In the genomic region with DNA sequence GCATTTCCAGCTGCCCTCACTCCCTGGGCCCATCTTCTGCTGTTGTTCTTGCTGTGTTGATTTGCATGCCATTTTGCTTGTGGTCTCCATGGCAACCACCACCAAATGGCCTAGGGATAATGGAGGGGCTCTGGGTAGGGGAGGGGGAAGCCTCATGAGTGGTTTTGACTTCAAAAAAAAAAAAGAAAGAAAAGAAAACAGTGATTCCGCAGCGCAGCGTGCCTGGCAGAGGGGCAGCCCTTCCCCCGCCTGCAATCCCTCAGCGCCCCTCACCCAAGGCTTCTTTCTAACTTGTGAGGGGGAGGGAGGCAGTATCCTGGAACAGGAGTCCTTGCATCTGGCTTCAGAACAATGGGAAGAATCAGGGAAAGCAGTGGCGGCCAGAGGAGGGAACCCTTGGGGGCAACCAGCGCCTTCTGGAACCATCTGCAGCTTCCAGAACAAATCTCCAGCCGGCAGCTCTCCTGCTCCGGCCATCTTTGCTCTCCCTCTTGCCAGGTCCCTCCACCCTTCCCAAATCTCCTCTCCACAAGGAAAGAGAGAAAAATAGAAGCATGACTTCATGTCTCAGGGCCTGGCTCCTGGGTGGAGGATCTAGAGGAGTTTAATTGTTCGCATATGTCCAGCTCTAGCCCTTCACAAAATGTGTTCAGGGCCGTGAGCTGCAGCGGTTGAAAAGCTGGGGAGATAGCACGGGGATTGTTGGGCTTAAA, we compare ENCODE assay signal across 8 mouse cellular contexts. TPM values are rescaled to one million over a fixed set of nuclear protein-coding genes. Genes with fewer than 3 reads are reported as not detected.
DNase-seq lines count a peak whose midpoint lies in the region; ATAC-seq lines count a peak whose summit lies in the region.
"Had no signal": no experiment of that assay in that cellular context is flagged by ENCODE, and none has a peak within 500 bp of the region (broad histone marks: within the 10 kb centered on the region; RNA-seq: fewer than 3 reads in every experiment).

No protein-coding gene starts in this region.

- no peaks in the 10 kb centered on the region for H3K27me3 ChIP-seq in embryonic facial prominence, embryonic 14.5 days (replicated peaks; ENCODE audit: control insufficient read depth, insufficient read depth, low read length)
- 0 out of 2 replicates have a peak, but pooled peaks cover 4% of the 10 kb centered on the region for H3K27me3 ChIP-seq in heart, embryonic 14.5 days (ENCODE audit: control insufficient read depth, insufficient read depth, low read length)
- H3K27me3 ChIP-seq in limb, embryonic 10.5 days (ENCODE audit: low read depth, poor library complexity, severe bottlenecking), result peaks cover 54% of the 10 kb centered on the region

- peak overlapping the region; percentile 55 for H3K9ac ChIP-seq in embryonic facial prominence, embryonic 14.5 days (ENCODE audit: low read depth, low read length)
- peak overlapping the region; percentile 34; the same call in 1 of the 2 replicates for H3K9ac ChIP-seq in heart, embryonic 14.5 days (ENCODE audit: low read length)

- peaks cover 42% of the 10 kb centered on the region for H3K4me1 ChIP-seq in embryonic facial prominence, embryonic 14.5 days (ENCODE audit: control insufficient read depth, insufficient read depth, low read length)
- peaks cover 23 to 25% of the 10 kb centered on the region in 2 experiments for H3K4me1 ChIP-seq in heart, embryonic 14.5 days (ENCODE audit: control insufficient read depth in 2 of 2, insufficient read depth in 2 of 2, low read length in 2 of 2)
- H3K4me1 ChIP-seq in limb, embryonic 10.5 days, result peaks cover 61% of the 10 kb centered on the region

- WGBS in embryonic facial prominence, embryonic 14.5 days, result 9% methylated on average over 13 of the region's 13 CpGs
- 9% methylated on average over 13 of the region's 13 CpGs for WGBS in heart, embryonic 14.5 days
- WGBS in limb, embryonic 10.5 days, result 9% methylated on average over 13 of the region's 13 CpGs

- peak overlapping the region; percentile 99 for H3K27ac ChIP-seq in embryonic facial prominence, embryonic 14.5 days (replicated peaks; ENCODE audit: low read depth, low read length)
- peak overlapping the region; percentile 11 to 55; a peak in 2 of 4 replicates for H3K27ac ChIP-seq in heart, embryonic 14.5 days (replicated peaks in 1 of 2; ENCODE audit: control insufficient read depth in 1 of 2, insufficient read depth in 1 of 2, low read depth in 2 of 2, low read length in 2 of 2)
- H3K27ac ChIP-seq in limb, embryonic 10.5 days, result peak overlapping the region; percentile 87

- no peaks in the 10 kb centered on the region for H3K36me3 ChIP-seq in embryonic facial prominence, embryonic 14.5 days (ENCODE audit: control insufficient read depth, insufficient read depth, low read length)
- no peaks in the 10 kb centered on the region for H3K36me3 ChIP-seq in heart, embryonic 14.5 days (ENCODE audit: control insufficient read depth, insufficient read depth, low read length)
- H3K36me3 ChIP-seq in limb, embryonic 10.5 days, result no peaks in the 10 kb centered on the region

- no peak overlapping the region for H3K4me3 ChIP-seq in embryonic facial prominence, embryonic 14.5 days (ENCODE audit: low read depth, low read length)
- H3K4me3 ChIP-seq in heart, embryonic 14.5 days (ENCODE audit: control insufficient read depth in 1 of 2, insufficient read depth in 1 of 2, low read depth in 1 of 2, low read length in 2 of 2), result no peak overlapping the region
- H3K4me3 ChIP-seq in limb, embryonic 10.5 days, result peak overlapping the region; percentile 22
- H3K4me3 ChIP-seq: erythroblast, embryonic 14.5 days had no signal

- ATAC-seq in embryonic facial prominence, embryonic 14.5 days (ENCODE audit: low read depth), result peak; percentile 58
- ATAC-seq in heart, embryonic 14.5 days (ENCODE audit: insufficient number of reproducible peaks, insufficient read depth, low FRiP score, low read depth), result no peak

- no peaks in the 10 kb centered on the region for H3K9me3 ChIP-seq in embryonic facial prominence, embryonic 14.5 days (ENCODE audit: control insufficient read depth, low read length)
- H3K9me3 ChIP-seq in heart, embryonic 14.5 days (ENCODE audit: control insufficient read depth, low read length), result peaks cover 3% of the 10 kb centered on the region; the same call in 1 of the 2 replicates
- H3K9me3 ChIP-seq in limb, embryonic 10.5 days (replicated peaks), result no peaks in the 10 kb centered on the region

- H3K4me2 ChIP-seq in embryonic facial prominence, embryonic 14.5 days (ENCODE audit: low read depth, low read length), result peak overlapping the region; percentile 43
- H3K4me2 ChIP-seq in heart, embryonic 14.5 days (ENCODE audit: low read length), result peak overlapping the region; percentile 38

- DNase-seq in ES-CJ7 (ENCODE audit: low read depth, low spot score), result peak; percentile 82
- peak; percentile 11 for DNase-seq in T-cell, adult 2 months (ENCODE audit: low spot score)
- peak; percentile 91 for DNase-seq in embryonic facial prominence, embryonic 14.5 days (ENCODE audit: low spot score)
- peak; percentile 62 for DNase-seq in limb, embryonic 10.5 days (ENCODE audit: low spot score)
- peak; percentile 79 for DNase-seq in skeletal muscle tissue, adult 2 months (ENCODE audit: low read depth, low spot score)
- no peak for DNase-seq in spleen, postnatal 10 days (ENCODE audit: low spot score in 2 of 2)

RNA-seq across cellular contexts. Expression of a gene that starts 5.0 kb away (rescaled TPM):
- 0.08 and 0.10 TPM in 2 replicates for polyA plus RNA-seq in embryonic facial prominence, embryonic 14.5 days (2014; fragmentation: Nextera tagmentation; extraction: Ambion mirVana)
- polyA plus RNA-seq in heart, embryonic 14.5 days (2014; fragmentation: Nextera tagmentation; extraction: Ambion mirVana), result 0.08 TPM in 1 of 2 replicates, not detected in the other
- not detected in 2 replicates for polyA plus RNA-seq in limb, embryonic 10.5 days (2016; fragmentation: Nextera tagmentation; extraction: Ambion mirVana)
- polyA plus RNA-seq: erythroblast, embryonic 14.5 days had no signal

Comparison
In these comparisons a context has a peak if more than half of its experiments do, and no peak if none do; other contexts are left out.
1. DNase-seq: peak in ES-CJ7 (single experiment), T-cell, adult 2 months (single experiment), embryonic facial prominence, embryonic 14.5 days (single experiment), limb, embryonic 10.5 days (single experiment) and skeletal muscle tissue, adult 2 months (single experiment); none in spleen, postnatal 10 days (0 of 2).
2. H3K27ac ChIP-seq: peak in every context shown above with its lines; median percentile 99 in embryonic facial prominence, embryonic 14.5 days; 87 in limb, embryonic 10.5 days; 33 in heart, embryonic 14.5 days.